In the genomic region with DNA sequence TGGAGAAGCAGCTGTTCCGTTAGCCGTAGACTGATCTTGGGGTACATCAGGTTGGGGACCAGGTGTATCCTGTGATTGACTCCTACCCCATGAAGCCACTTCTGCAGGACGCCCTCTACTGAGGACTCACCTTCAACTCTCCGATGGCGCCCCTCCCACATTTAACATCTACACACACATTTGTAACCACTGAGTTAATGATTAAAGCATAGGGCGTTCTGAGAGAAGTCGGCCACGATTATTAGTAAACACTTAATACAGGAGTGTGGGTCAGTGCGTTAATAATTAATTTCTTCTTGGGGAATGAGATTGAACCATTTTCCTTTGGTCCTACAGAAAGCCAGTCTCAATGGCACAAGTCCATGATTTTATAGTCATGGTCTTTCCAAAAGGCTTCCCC, we compare ENCODE assay signal across 24 mouse cellular contexts.
A peak's percentile ranks its signal among the peaks of the same experiment; 100 is the strongest.
DNase-seq lines count a peak whose midpoint lies in the region; ATAC-seq lines count a peak whose summit lies in the region.
"Had no signal": no experiment of that assay in that cellular context is flagged by ENCODE, and none has a peak within 500 bp of the region (broad histone marks: within the 10 kb centered on the region; RNA-seq: fewer than 3 reads in every experiment).

No protein-coding gene starts in this region.

- H3K36me3 ChIP-seq in liver, embryonic 16.5 days (ENCODE audit: control insufficient read depth, insufficient read depth), result no peaks in the 10 kb centered on the region
- no peaks in the 10 kb centered on the region for H3K36me3 ChIP-seq in liver, embryonic 11.5 days (ENCODE audit: control insufficient read depth, insufficient read depth, low read length)
- no peaks in the 10 kb centered on the region for H3K36me3 ChIP-seq in kidney, embryonic 15.5 days
- H3K36me3 ChIP-seq: embryonic facial prominence, embryonic 15.5 days; heart, embryonic 15.5 days; limb, embryonic 10.5 days; liver, embryonic 13.5 days; stomach, embryonic 15.5 days had no signal

- WGBS in liver, embryonic 16.5 days (ENCODE audit: insufficient replicate concordance), result 69% methylated on average over 9 of the region's 9 CpGs
- WGBS in liver, embryonic 11.5 days, result 84% methylated on average over 9 of the region's 9 CpGs
- 77% methylated on average over 9 of the region's 9 CpGs for WGBS in kidney, embryonic 15.5 days

- H3K4me1 ChIP-seq in liver, embryonic 16.5 days (ENCODE audit: control insufficient read depth, low read depth, low read length), result no peaks in the 10 kb centered on the region
- H3K4me1 ChIP-seq in liver, embryonic 11.5 days (replicated peaks; ENCODE audit: control insufficient read depth, insufficient read depth, low read length), result no peaks in the 10 kb centered on the region
- 0 out of 2 replicates have a peak, but pooled peaks cover 3% of the 10 kb centered on the region for H3K4me1 ChIP-seq in kidney, embryonic 15.5 days
- H3K4me1 ChIP-seq: embryonic facial prominence, embryonic 15.5 days; heart, embryonic 15.5 days; limb, embryonic 10.5 days; liver, embryonic 13.5 days; stomach, embryonic 15.5 days had no signal

- peak; percentile 30; the same call in 1 of the 2 replicates for ATAC-seq in liver, embryonic 16.5 days (ENCODE audit: low read depth)
- no peak for ATAC-seq in liver, embryonic 11.5 days (replicated peaks; ENCODE audit: low FRiP score)
- peak; percentile 76 for ATAC-seq in kidney, embryonic 15.5 days (replicated peaks; ENCODE audit: low FRiP score)
- ATAC-seq: CD4-positive, CD25-positive, alpha-beta regulatory T cell, adult 4 months; forebrain, embryonic 14.5 days; hindbrain, embryonic 16.5 days had no signal

- no peak for DNase-seq in liver, embryonic 11.5 days (ENCODE audit: low spot score)
- DNase-seq in kidney, adult 18-20 months, result peak; percentile 57
- DNase-seq in kidney, postnatal 36 days, result peak; percentile 53 to 75
- DNase-seq in cerebellum, postnatal 36 days, result no peak
- no peak for DNase-seq in adrenal gland, postnatal 4 days (ENCODE audit: low spot score in 2 of 2)
- DNase-seq: adrenal gland, postnatal 14 days; cerebellum, adult 8-10 months; gastrocnemius, adult 2 months; heart, postnatal 4 days; layer of hippocampus, adult 9-11 months; liver, embryonic 13.5 days; thymus, adult 2 months; thymus, postnatal 4 days had no signal

- no peak overlapping the region for H3K4me2 ChIP-seq in liver, embryonic 16.5 days (ENCODE audit: low read depth, low read length)
- no peak overlapping the region for H3K4me2 ChIP-seq in liver, embryonic 11.5 days
- no peak overlapping the region for H3K4me2 ChIP-seq in kidney, embryonic 15.5 days
- H3K4me2 ChIP-seq: embryonic facial prominence, embryonic 15.5 days; liver, embryonic 13.5 days; midbrain, embryonic 11.5 days; stomach, embryonic 15.5 days had no signal

- no peaks in the 10 kb centered on the region for H3K9me3 ChIP-seq in liver, embryonic 16.5 days (replicated peaks; ENCODE audit: control insufficient read depth, low read length)
- no peaks in the 10 kb centered on the region for H3K9me3 ChIP-seq in liver, embryonic 11.5 days (ENCODE audit: control insufficient read depth, low read length)
- no peaks in the 10 kb centered on the region for H3K9me3 ChIP-seq in kidney, embryonic 15.5 days (replicated peaks)
- H3K9me3 ChIP-seq: embryonic facial prominence, embryonic 15.5 days; heart, embryonic 15.5 days; limb, embryonic 10.5 days; stomach, embryonic 15.5 days had no signal

- H3K27me3 ChIP-seq in liver, embryonic 16.5 days (ENCODE audit: control insufficient read depth, insufficient read depth, low read depth, low read length), result no peaks in the 10 kb centered on the region
- no peaks in the 10 kb centered on the region for H3K27me3 ChIP-seq in liver, embryonic 11.5 days (replicated peaks; ENCODE audit: control insufficient read depth, insufficient read depth, low read length)
- H3K27me3 ChIP-seq in kidney, embryonic 15.5 days, result no peaks in the 10 kb centered on the region
- H3K27me3 ChIP-seq: embryonic facial prominence, embryonic 15.5 days; heart, embryonic 15.5 days; liver, embryonic 13.5 days; stomach, embryonic 15.5 days had no signal

- H3K4me3 ChIP-seq in liver, embryonic 16.5 days (ENCODE audit: low read depth, low read length), result no peak overlapping the region
- H3K4me3 ChIP-seq in liver, embryonic 11.5 days (ENCODE audit: low read depth, low read length), result no peak overlapping the region
- no peak overlapping the region for H3K4me3 ChIP-seq in kidney, embryonic 15.5 days (replicated peaks)
- H3K4me3 ChIP-seq: embryonic facial prominence, embryonic 15.5 days; gastrocnemius, adult 2 months; heart, embryonic 15.5 days; left cerebral cortex, adult 2 months; limb, embryonic 10.5 days; liver, embryonic 13.5 days; stomach, embryonic 15.5 days had no signal

- no peak overlapping the region for H3K9ac ChIP-seq in liver, embryonic 16.5 days (ENCODE audit: low read depth, low read length)
- H3K9ac ChIP-seq in liver, embryonic 11.5 days (ENCODE audit: low read depth, low read length), result no peak overlapping the region
- H3K9ac ChIP-seq in kidney, embryonic 15.5 days, result no peak overlapping the region
- H3K9ac ChIP-seq: embryonic facial prominence, embryonic 15.5 days; heart, embryonic 15.5 days; liver, embryonic 13.5 days; stomach, embryonic 15.5 days had no signal

- no peak overlapping the region for H3K27ac ChIP-seq in liver, embryonic 16.5 days (ENCODE audit: low read length)
- H3K27ac ChIP-seq in liver, embryonic 11.5 days (ENCODE audit: low read depth, low read length), result no peak overlapping the region
- no peak overlapping the region for H3K27ac ChIP-seq in kidney, embryonic 15.5 days
- H3K27ac ChIP-seq: embryonic facial prominence, embryonic 15.5 days; gastrocnemius, adult 2 months; heart, embryonic 15.5 days; left cerebral cortex, adult 2 months; limb, embryonic 10.5 days; liver, embryonic 13.5 days; stomach, embryonic 15.5 days had no signal

Comparison
In these comparisons a context has a peak if more than half of its experiments do, and no peak if none do; other contexts are left out.
1. DNase-seq: peak in kidney, adult 18-20 months (single experiment) and kidney, postnatal 36 days (2 of 2); none in liver, embryonic 11.5 days (single experiment), cerebellum, postnatal 36 days (0 of 2) and adrenal gland, postnatal 4 days (0 of 2).